Mouse (Mus musculus) kidney, adult 18-20 months (tissue): ENCODE data around the gene Fam241b.
"Not testable (repeated sequence)": the region's sequence is repeated elsewhere in the genome, so short reads cannot be mapped to it uniquely, and the experiment has no call there.

Experiments
- DNase-seq: peaks from one replicate; pipeline ENCODE4 v3.0.0; 2021

The Fam241b gene

DNA sequence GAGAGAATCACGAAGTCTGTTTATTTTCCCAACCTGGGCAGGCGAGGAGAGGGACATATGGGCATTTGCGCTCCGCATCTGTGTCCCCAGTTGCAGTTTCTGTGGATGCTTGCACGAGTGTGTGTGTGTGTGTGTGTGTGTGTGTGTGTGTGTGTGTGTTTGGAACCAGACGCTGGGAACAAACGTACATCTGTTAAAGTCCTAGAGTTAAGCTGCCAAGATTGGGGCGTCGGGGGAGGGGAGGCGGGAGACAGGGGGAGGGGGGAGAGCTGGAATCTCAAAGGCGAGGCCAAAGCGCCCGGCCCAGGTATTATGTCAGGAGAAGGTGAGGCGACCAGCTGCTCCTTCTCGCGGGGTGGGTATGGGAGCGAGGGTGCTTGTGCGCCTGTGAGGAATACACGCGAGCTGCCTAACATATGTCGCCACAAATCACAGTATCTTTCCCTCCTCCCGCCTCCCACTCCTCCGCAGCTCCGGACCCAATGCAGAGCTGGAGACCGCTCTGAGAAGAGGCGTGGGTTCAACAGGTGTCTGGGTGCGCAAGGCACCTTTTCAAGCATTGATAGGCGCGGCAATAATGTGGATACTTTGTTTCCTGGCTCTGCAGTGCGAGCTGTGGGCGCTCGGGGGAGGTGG is 15.3 kb downstream of the Fam241b start:
- no peak for DNase-seq

DNA sequence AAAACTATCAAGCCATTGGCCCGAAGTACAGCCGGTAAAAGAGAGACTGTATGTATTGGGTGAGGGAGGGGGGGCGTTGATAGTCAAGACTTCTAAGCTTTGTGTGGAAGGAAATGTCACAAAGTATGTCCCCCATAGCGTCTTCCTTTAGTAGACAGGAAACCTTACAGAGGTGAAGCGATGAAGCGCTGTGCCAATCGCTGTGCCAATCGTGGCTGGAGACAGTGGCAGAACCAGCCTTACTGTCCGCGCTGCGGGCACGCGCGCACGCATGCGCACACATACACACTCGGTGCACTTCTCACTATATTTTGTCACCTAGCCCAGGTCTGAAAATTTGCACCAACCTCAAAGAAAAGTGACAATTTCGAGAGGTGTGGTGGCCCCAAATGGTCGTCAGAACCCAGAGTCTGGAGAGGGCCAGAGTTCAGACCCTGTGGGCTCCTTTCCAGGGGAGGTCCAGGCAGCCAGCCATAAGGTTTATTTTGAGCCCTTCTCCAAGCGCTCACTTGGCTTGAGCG is 15.9 kb downstream of the Fam241b start:
- DNase-seq, result no peak

DNA sequence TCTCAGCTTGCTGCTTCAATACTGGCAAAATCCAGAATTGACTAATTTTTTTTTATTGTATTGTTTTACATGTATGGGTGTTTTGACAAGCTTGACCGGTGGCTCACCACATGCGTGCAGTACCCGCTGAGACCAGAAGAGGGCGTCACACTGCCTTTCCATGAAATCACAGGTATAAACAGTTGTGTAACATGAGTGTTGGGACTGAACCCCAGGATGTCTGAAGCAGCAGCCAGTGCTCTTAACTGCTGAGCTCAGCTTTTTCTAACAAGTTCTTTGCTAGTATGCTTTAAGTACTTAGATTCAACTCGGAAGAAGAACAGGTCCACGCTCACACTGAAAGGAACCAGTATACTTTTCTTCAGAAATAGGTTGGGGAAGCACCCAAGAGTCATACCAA is 16.6 kb downstream of the Fam241b start:
- no peak for DNase-seq

DNA sequence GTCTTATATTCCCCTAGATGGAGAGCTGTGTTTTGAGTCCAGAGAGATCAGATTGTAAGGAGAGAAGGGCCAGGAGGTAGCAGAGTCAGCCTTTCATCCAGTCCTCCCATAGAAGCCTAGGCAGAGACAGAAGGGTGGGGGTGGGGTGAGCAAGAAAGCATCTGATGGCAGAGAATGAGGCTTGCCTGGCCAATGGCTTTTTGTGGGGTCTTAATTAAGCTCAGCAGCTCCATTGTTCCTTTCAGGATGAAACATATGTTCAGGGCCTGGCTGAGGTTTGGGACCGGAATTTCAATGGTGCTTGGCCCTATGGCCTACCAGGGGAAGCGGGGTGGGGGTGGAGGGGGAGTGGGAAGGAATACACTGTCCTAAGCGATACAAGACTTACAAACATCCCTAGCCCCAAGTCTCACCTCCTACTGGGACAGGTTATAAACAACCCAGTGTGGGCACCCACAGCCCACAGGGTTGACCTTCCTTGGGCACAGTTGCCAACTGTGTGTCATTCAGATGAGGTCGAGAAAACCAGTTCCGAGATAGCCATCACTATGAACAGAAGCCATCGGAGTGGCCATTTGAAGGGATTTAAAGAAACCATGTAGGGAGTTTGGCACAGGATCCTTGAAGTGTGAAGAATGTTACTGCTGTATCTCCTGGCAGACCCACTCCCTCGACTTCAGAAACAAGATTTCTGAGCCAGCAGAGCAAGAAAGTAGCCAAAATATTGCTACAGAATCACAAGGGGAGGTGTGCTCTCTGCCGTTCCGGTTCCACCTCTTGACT is 29.7 kb downstream of the Fam241b start:
- DNase-seq, result no peak

DNA sequence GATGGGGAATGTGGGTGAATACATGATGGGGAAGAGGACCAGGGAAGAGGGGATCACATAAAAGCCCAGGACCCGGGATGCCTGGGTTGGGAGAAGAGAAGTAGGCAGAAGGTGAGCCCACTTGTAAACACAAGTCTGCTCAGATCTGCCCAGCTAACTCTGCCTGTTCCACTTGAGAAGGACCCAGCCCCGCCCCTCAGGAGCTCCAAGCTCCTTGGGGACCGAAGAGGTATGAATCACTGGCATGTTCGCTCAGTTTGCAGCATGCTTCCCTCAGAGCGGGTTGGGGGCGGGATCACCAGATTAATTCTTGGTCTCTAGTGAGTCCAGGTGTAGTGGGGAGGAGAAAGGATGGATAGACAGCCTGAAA is 32.5 kb downstream of the Fam241b start:
- no peak for DNase-seq

DNA sequence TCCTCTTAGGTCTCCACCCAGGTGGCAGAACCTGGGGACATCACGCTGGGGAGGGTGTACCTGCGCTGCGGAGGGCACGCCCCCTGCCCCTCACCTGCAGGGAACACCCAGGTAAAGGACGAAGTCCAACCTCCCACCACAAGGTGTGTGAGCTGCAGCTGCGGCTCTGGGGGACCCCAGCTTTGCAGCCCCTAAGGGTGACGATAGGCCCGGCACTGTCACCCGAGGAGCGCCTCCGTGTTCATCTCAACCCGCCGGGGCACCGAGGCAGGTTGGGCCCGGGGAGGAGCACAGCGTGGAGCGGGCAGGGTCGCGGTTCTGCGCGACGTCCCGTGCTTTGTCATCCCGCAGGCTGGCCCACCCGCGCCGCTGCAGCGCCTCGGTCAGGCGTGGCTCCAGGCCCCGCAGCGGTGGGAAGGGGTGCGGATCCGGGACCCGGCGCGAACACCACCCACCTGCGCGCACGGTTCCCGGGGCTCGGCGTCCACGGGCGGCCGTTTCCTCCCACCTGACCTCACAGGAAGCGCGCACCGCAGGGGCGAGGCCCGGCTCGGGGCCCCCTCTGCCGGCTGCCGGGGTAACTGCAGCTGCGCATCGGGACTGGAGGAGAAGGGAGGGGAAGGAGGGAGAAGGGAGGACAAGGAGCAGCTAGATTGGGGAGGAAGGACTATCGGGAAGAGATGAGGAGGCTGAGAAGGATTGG is 33.1 kb downstream of the Fam241b start:
- peak; percentile 90 for DNase-seq

DNA sequence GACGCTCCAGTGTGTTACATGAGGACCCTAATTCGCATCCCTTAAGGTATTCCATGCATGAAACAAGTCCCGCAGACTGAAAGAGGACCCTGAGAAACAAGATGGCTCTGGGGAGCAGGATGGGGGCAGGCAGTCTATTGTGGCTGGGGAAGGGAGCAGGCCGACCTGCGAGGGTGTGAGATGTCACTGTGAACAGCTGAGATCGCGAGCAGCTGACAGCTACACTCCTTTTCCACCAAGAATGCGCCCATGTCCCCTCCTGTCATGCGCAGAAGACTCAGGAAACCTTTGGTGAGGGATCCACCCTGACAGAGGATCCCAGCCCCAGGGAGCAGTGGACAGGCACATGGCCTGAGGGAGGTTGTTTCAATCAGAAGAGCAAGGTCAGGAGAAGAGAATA is 36.7 kb downstream of the Fam241b start:
- no peak for DNase-seq

DNA sequence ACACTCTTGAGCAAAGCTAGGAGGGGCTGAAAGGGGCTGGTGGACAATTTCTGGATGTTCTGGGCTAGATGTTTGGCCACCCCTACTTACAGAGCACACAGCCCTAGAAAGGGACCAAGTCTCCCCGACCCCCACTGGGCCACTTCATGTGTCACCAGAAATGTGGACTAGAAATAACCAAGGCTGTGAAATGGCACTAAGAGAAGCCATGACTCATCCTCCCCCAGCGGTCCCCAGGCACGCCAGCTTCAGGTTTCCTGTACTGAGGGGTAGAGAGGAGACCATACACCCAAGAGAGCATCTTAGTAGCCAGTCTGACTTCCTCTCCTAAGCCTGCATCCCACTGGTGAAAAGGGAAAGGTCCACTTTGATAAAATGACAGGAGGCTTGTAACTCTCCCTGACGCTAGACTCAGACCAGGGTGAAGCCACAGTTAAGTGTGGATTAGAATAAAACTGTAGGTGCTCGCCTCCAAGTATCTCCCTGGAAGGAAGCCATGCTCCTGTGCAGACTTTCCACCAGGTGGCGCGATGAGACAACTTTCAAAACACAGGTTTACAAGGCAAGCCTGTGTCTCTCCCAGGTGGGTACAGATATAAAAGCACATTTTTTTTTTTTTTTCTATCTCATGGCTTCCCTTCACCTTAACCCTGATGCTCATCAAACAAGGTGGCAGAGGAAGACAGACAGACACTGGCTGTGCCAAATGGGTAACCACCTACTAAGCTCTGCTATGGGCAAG is 38.7 kb downstream of the Fam241b start:
- peak; percentile 62 for DNase-seq

DNA sequence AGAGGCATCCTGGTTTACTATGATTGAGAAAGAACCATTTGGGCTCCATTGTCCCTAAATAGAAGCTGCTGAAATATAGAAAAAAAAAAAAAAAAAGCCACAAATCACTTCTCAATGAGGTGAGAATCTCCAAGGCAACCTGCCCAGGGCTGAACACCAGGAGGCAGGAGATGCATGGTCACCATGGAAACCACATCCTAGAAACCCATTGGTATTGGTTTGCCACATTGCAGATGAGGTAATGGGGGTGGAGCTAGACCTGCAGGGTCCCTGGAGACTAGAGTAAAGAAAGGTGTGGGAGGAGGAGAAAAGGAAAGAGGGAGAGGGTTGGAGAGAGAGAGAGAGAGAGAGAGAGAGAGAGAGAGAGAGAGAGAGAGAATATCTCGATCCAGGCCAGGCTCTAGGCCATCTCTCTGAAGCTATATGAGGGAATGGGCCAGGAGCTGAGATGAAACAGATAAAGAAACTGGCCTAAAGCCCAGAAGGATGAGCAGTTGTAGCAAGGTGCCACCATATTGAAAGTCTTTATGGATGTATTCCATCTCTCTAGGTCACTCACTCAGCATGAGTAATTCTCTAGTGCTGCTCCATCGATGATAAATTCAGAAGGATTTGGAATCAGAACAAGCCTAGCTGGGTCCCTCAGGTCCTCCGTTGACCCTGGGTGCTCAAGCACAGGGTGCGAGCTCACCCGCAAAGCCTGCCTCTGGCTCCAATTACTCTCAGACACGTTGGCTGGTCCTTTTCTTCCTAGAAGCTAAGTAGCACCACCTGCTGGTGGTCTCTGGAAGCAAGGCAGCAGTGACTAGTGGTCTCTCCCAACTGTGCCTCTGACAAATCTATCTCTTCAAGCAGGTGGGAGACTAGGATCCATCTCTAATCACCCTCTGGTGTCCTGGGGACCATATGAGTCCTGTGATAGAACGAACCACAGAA is 41.9 kb downstream of the Fam241b start:
- peak; percentile 77 for DNase-seq

DNA sequence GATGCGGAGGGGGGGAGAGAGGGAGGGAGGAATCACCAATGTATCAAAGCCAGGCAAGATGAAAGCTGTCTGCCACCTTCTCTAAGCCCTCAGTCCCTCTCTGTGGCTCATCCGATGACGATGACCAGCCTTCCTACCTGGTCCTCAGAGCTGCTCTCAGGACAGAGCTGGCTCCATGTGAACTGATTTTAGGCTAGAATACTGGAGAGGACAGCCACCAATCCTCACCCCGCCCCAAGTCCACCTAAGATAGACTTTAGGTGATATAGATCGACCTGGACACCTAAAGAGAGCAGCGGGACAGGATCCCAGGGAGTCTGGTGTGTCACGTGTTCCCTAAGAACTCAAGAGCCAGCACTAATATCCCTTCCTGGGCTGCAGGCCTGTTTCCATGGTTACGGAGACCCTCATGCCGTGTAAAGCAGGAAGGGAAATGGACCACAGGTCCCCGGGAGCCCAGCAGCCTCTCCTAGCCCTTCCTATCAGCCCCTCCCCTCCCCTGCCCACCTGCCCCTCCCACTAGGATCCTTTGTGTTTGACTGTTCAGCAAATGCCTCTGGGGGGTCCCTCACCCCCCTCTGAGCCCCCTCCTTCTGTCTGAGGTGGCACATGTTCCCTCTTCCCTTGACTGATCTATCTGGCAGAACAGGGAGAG is 43.8 kb downstream of the Fam241b start:
- DNase-seq, result no peak

DNA sequence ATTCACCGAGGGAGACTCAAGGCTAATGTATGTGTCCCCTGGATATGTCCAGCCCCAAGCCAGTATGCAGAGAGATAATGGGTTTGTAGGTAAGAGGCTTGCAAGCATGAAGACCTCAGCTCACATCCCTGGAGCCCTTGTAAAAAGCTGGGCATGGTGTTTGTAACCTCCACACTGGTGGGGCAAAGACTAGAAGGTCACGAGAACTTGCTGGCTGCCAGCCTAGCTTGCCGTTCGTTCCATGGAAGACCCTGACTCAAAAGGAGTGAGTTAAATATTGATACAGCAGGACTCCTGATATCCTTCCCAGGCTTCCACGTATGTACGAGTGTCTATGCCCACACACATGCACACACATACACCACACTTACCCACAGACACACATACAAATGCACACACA is 49.3 kb downstream of the Fam241b start:
- DNase-seq, result no peak

DNA sequence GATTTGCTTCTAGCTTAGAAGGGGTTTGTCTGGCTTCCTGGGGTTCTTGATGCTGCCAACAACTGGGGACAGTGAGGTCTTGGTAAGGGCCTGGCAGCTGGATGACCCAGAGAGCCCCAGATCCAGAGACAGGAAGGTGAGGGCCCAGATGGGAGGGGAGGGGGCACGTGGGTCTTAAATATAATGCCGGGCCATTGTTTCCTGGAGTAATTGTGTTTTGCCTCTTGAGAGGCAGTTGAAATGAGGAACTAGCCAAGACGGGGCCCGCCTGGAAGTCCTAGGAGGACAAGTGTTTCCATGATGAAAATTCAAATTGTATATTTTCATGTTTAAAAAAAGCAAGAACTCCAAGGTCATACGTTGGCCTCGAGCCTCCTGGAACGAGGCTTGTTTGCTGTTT is 49.8 kb downstream of the Fam241b start:
- no peak for DNase-seq

DNA sequence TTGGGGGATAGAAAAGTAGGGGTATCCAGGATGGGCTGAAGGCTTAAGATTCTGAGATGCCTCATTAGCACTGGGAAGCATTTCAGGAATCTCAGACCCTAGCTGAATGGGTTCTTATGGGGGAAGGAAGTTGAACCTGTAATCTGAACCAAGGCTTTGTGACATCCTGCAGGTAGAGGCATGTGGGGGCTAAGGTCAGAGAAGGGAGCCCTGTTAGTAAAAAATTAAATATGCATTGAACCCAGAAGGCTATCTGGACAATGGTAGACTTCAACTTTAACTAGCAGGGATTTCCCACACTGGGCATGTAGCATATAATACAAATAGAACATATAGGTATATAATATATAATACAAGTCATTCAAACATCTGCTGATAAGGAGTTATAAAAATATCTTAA is 54.2 kb downstream of the Fam241b start:
- no peak for DNase-seq

DNA sequence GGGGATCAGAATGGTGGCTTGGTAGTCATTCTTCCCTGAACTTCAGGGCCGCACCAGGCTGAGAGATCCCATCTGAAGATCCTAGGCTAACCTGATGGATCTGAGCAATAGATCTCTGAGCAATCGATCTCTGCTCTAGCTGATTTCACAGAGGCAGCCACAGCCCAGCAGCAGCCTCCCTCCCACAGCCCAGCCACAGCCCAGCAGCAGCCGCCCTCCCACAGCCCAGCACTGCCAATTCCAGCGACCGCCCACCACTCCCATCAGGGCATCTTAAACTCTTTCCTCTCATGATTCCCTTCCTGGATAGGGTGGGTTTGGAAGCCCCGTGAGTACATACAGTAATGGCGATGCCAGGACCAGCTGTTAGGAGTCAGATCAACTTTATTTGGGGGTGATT is 54.6 kb downstream of the Fam241b start:
- no peak for DNase-seq

DNA sequence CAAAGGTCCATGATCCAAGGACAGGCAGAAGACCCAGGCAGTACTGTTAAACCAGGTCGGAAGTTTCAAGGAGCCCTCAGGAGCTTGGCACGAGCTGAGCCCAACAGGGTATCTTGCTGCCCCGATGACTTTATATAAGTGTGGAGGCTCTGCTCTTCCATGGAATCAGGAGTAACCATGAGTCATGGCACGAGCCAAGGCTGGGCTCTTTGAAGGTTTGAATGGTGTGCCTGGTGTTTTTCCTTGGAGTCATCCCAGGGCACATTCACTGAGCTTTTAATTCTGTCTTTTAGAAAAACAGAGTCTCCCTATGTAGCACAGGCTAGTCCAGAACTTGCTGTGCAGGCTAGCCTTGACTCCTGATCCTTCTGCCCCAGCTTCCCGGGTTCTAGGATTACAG is 55.3 kb downstream of the Fam241b start:
- DNase-seq, result no peak

DNA sequence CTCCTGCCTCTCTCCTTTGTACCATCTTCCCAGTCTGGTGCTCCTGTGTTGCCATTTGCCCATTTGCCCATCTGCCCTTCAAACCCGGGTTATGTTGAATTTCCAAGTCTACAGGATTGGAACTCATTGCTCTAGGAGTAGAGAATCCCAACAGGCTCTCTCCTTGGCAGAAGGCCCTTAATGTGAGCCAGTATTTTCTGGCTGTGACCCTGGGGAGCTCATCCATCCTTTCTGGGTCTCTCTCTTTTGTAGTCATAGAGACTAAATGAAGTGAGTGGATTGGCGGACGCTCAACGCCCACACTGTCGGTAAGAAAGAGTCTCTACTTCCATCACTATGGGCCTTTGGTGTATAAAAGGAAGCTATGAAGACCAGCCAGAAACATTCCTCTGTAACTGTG is 56.9 kb downstream of the Fam241b start:
- no peak for DNase-seq

DNA sequence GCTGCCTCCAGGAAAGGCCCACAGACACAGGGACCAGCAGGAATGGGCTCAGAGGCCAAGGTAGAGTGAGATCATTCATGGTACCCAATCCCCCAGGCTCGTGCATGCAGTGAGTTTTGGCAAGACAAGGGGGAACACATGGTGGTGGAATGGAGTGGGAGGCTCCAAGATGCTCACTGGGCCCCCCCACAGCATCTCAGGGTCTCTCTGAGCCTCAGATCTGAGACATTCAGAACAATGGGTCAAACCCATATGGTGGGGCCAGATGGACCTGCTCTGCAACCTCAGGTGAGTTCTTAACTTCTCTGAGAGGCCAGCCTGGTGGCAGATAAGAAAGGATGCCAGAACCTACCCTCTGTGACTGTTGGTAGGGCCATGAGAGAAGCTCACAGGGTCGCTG is 57.7 kb downstream of the Fam241b start:
- DNase-seq, result no peak

DNA sequence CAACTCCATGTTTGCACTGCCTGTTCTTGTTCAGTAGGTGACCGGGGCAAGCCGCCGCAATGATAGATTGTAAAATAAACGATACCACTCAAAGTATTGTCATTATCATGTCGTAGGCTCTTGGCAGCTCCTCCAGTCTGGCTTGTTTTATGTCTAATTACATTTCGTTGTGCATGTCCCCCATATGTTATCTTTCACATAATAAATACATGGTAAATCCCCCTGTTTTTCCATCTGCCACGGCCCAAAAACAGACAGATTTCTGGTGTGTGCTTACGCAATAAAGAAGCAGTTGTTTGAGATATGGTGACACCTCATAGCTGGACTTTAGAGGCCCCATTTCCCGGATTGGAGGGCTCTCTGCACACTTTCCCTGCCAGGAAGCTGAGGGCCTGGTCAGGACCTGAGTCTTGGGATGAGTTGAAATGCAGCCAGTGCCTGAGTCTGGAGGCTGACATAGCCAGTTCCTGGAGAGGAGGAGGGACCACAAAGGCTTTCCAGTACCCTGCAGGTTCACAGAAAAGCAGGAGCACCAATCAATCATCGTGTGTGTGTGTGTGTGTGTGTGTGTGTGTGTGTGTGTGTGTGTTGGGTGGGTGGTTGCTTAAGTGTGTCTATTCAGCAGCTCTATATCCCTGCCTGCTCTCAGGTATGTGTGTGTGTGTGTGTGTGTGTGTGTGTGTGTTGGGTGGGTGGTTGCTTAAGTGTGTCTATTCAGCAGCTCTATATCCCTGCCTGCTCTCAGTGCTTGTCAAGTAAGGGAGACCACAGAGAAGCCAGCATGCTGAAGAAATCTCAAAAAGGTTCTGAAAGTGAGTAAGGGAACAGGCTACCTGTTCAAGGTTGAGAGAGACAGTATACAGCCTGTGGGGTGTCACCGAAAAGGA is 67.2 kb downstream of the Fam241b start:
- DNase-seq, result no peak

DNA sequence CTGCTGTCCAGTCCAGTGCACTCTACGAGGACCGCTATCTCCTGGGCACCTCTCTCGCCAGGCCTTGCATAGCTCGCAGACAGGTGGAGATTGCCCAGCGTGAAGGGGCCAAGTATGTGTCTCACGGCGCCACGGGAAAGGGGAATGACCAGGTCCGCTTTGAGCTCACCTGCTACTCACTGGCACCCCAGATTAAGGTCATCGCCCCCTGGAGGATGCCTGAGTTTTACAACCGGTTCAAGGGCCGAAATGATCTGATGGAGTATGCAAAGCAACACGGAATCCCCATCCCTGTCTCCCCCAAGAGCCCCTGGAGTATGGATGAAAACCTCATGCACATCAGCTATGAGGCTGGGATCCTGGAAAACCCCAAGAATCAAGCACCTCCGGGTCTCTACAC is 72.4 kb downstream of the Fam241b start:
- not testable (repeated sequence) for DNase-seq

DNA sequence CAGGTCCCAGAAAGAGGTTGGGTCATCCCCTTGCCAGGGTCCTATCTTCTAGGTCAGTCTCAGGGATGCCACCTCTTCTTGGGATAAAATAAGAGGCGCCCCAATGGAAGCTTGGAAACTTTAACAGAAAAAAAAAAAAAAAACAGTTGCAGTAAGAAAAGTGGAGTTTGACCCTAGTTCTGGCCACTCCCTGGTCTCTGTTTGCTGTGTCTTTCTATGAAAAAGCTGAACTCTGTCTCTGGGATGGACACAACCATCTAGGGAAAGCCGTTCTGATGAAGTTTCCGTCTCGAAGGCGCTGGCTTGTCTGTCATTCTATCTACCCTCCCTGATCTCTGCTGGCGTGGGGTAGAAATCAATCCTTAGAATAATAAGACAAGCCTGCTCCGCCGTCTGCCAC is 73.1 kb downstream of the Fam241b start:
- no peak for DNase-seq

DNA sequence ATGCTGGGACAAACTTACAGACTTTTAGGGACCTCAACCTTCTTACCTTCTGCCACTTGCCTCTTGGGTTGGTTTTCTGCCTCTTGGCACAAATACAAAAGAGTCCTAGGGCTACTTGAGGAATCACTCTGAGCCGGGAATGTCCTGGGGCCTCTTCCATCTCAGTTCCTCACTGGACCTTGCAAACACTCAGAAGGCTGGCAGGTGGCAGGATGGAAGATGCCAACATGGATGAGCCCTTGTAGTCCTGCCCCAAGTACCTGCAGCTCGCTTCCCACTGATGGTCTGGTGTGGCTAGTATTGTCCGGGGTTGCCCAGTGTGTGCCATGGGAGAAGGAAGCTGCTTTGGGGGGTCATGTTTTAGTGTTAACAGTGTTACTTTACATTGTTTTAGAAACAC is 73.8 kb downstream of the Fam241b start:
- no peak for DNase-seq
